Mouse (Mus musculus) brain, embryonic 14.5 days (tissue): ENCODE measurements around the gene Ppdpf.

Experiments used
- CTCF ChIP-seq: fragments of 200-500 bp; IDR thresholded peaks from 2 replicates; pipeline ENCODE4 v1.5.1; 2012; ENCODE audit warnings: inconsistent platforms, mild to moderate bottlenecking, moderate library complexity, borderline replicate concordance; ENCODE audit not compliant: insufficient read depth, insufficient read length; ENCODE audit errors: extremely low read depth
- POLR2A ChIP-seq: fragments of 200-500 bp; IDR thresholded peaks from 2 replicates; pipeline ENCODE4 v1.6.1; 2012; ENCODE audit warnings: mild to moderate bottlenecking, inconsistent platforms, borderline replicate concordance; ENCODE audit not compliant: poor library complexity, insufficient read depth, insufficient read length, severe bottlenecking; ENCODE audit errors: extremely low read depth

- no peak for TF ChIP-seq CTCF
- TF ChIP-seq POLR2A, result no peak
Observed at GRCm38 (mm10) chr2:181212389-181213020, 25.5 kb downstream of the Ppdpf start.
